Mouse (Mus musculus): ENCODE data around the gene Kif2c. TPM values are rescaled to one million over a fixed set of nuclear protein-coding genes. Genes with fewer than 3 reads are reported as not detected.
A peak's percentile ranks its signal among the peaks of the same experiment; 100 is the strongest.
"Not testable (repeated sequence)": the region's sequence is repeated elsewhere in the genome, so short reads cannot be mapped to it uniquely, and the experiment has no call there.

The Kif2c gene
- total RNA-seq, 2 experiments from 2014 or later, result not detected

DNA sequence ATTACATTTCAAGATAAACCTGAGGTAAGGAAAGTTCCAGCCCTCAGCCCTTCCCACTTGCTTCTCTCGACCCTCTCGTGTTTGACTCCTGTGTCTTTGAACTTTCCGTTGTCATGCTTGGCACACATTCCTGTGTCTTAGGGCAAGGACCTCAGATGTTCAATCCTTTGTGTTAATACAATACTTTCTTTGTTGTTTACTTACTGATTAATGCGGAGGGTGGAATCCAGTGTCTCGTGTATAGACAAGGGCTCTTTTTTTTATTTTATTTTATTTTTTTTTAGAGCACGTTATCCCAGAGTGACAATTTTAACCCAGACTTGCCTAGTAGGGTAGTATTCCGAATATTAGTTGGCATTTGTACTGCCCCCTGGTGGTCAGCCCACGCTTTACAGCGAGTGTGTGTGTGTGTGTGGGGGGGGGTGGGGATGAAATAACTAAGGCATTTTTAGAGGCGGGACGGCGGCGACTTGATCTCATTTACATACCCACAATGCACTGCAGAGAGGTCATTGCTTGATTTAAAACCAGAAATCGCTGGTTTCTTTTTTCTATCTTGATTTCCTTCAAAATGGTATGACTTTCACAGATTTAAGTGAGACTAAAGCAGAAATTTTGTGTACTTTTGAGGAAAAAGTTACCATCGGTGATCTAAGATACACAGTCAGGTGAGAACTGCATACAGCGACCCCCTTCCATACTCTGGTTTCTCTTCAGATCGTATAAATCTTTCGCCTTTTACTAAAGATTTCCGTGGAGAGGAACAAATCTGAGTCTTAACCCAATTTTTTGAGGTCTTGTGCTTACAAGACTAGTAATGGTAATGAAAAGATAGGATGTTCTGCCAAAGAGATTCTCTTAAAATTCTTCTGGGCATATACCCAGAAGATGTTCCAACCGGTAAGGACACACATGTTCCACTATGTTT is 28.0 kb upstream of the Kif2c start:
- DNase-seq, result peak; percentile 85
- H3K4me3 ChIP-seq, result peak overlapping the region; percentile 46
- intact Hi-C loops (cut with DNase I), result loop anchor here (10.0 kb wide), 1 partner anchor 206 kb away; no protein-coding TSS in a partner anchor
- H3K27ac ChIP-seq, result peak overlapping the region; percentile 84
- peak; percentile 67 for TF ChIP-seq CTCF (IDR thresholded peaks at IDR 0.05)

DNA sequence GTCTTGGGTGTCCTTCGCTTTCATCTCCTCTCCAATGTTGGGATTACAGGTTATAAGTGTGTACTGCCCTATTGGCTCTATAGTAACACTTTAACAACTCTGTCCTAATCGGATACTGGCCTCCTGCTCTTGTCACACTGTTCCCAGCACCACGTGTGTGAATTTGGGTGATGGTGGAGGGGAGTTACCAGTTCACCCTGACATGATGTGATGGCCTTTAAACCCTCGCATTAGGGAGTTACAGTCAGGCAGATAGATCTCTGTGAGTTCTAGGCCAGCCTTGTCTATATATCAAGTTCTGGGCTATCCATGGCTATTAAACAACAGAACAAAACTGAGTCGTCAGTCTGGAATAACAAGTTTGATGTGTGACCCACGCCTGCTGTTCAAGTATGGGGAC is 27.2 kb upstream of the Kif2c start:
- no peak for DNase-seq
- intact Hi-C loops (cut with DNase I), result no loop called here
- Histone ChIP-seq H3K27ac (no peak overlapping the region), H3K4me3 (no peak overlapping the region)
- TF ChIP-seq CTCF (IDR thresholded peaks at IDR 0.05), result no peak

DNA sequence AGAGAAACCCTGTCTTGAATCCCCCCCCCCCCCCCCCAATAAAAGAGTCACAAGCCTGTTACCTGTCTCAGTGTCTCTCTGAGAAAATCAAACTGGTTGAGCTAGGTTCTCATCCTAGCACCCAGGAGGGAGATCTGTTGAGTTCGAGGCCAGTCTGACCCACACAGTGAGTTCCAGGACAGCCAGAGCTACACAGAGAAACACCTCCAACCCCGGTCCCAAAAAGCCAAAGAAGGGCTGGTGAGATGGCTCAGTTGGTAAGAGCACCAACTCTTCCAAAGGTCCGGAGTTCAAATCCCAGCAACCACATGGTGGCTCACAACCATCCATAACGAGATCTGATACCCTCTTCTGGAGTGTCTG is 20.5 kb upstream of the Kif2c start:
- intact Hi-C loops (cut with DNase I), result no loop called here
- DNase-seq, result no peak
- H3K27ac ChIP-seq, result peak overlapping the region; percentile 76; the same call in 1 of the 2 replicates
- no peak overlapping the region for H3K4me3 ChIP-seq
- no peak for TF ChIP-seq CTCF (IDR thresholded peaks at IDR 0.05)

DNA sequence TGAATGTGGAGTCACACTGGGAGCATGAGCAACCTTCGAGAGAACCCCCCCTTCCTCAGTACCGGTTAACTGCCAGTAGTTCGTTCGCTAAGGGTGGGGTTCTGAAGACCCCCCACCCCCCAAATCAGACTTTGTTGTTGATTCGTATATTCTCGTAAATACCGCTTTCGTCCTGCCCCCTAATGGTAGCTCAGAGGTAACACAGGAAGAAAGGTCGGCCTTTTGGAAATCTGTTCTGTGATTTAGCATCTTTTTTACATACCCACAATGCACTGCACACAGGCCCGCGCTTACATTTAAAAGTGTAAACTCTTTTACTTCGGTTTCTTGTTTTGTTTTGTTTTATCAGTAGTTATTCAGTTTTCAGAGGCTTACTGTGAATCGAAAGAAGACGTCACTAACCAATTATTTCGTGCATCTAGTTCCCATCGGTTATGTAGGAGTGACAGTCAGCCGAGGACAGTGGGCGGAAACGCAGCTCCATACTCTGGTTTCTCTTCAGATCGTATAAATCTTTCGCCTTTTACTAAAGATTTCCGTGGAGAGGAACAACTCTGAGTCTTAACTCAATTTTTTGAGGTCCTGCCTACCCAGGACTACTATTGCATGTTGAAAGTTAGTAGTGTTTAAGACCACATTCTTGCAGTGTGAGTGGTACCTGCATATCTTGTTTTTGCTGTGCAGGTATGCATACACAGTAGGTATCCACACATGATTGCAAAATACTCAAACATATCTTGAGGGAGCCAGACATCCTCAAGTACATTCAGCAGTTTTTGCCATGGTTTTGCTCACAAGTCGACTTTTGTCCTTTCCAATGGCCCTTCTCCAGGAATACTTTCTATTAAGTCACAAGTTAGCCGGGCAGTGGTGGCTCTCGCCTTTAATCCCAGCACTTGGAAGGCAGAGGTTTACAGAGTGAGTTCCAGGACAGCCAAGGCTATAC is 19.9 kb upstream of the Kif2c start:
- H3K27ac ChIP-seq, result peak overlapping the region; percentile 76
- DNase-seq, result peak; percentile 30
- intact Hi-C loops (cut with DNase I), result no loop called here
- H3K4me3 ChIP-seq, result peak overlapping the region; percentile 56
- peak; percentile 66 for TF ChIP-seq CTCF (IDR thresholded peaks at IDR 0.05)

DNA sequence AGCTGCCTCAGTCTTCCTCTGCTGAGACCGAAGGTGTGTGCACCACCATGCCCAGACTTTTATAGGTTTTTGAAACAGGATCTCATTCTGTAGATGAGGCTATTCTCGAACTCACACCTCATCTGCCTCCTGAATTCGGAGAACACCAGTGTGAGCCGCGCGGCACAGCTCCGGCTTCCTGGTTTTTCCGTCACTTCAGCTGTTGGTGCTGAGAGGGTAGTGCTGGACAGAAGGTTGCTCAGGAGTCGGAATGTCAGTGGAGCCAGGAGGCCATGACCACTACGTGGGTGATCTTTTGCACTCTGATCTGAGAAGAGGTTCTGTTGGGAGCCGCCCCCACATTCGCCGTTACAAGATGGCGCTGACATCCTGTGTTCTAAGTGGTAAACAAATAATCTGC is 9.4 kb upstream of the Kif2c start:
- Histone ChIP-seq H3K27ac (0 out of 2 replicates have a peak overlapping the region, but pooled peaks have one; percentile 8), H3K4me3 (no peak overlapping the region)
- intact Hi-C loops (cut with DNase I), result no loop called here
- TF ChIP-seq CTCF (IDR thresholded peaks at IDR 0.05), result no peak
- no peak for DNase-seq

DNA sequence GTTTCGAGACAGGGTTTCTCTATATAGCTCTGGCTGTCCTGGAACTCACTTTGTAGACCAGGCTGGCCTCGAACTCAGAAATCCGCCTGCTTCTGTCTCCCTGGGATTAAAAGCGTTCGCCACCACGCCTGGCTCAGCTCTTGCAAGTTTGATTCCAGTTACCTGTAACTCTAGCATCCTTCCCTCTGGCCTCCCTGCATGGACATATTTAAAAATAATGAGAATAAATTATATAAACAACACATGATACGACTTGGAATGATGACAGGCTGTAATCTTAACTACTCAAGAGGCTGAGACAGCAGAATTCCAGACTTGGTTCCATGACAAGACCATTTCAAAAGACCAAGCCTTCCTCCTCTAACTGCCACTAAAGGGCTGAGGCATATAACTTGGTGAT is 8.2 kb upstream of the Kif2c start:
- Histone ChIP-seq H3K27ac (peak overlapping the region; percentile 94), H3K4me3 (no peak overlapping the region)
- no peak for DNase-seq
- intact Hi-C loops (cut with DNase I), result no loop called here
- TF ChIP-seq CTCF (IDR thresholded peaks at IDR 0.05), result no peak

DNA sequence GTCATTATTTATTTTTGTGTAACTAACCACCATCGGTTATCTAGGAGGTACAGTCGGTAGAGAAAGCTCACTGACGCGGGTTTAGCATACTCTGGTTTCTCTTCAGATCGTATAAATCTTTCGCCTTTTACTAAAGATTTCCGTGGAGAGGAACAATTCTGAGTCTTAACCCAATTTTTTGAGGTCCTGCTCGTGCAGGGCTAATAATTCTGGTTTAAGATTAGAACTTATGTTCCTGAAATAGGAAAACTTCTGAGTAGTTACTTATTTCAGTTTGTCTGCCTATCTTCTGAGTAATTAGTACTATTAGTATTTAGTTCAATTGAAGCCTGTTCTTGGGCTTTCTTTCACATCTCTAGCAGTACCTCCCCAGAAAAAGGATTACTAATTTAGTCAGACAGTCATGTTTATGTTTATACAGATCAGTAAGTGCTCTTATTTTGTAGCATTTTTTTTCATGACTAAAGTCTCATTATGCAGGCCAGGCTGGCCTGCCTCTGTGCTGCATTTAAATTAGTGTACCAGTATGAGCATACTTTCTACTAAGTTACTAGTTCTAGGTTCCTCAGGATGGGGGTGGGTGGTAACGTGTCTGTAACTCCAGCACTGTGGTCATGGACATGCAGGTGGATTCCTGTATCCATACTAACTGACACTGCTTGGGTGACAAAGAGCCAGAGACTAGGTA is 7.6 kb upstream of the Kif2c start:
- DNase-seq, result no peak
- intact Hi-C loops (cut with DNase I), result no loop called here
- peak overlapping the region; percentile 94 for H3K27ac ChIP-seq
- H3K4me3 ChIP-seq, result peak overlapping the region; percentile 79
- TF ChIP-seq CTCF (IDR thresholded peaks at IDR 0.05), result no peak

DNA sequence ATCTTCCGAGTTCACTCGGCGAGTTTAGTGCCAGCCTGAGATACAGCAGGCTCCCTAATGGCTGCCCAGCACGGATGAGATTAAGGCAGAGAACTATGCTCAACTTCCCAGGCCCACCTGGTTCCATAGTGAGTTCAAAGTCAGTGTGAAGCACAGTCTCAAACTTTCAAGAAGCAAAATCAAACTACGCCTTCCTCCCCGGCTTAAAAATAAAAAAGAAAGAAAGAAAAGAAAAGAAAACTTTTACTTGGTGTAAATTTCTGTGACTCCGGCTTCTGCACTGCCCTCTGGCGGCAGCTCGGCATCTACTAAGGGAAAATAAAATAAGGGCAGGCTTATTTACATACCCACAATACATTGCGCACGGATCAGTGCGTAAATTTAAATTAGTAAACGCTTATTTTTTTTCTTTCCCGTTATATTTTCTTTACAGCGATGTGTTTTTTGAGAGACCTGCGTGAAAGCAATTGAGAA is 7.0 kb upstream of the Kif2c start:
- intact Hi-C loops (cut with DNase I), result no loop called here
- peak; percentile 92 for TF ChIP-seq CTCF (IDR thresholded peaks at IDR 0.05)
- Histone ChIP-seq H3K27ac (peak overlapping the region; percentile 94), H3K4me3 (peak overlapping the region; percentile 79)
- peak; percentile 89 for DNase-seq

DNA sequence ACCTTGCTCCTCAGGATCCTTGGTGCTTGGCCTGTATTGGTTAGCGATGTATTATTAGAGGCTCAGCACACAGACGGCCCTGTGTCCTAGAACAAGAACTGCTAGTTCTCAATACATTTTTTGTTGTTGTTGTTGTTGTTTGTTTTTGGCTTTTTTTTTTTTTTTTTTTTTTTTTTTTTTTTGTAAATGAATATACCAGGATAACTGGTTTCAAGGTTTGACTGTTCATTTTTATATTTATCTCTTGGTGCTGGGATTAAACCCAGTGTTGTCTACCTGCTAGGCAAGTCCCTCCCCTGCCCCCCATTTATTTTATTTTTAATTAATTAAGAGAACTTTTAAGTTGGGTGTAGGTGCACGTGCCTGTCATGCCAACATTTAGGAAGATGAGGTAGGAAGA is 6.5 kb upstream of the Kif2c start:
- DNase-seq, result no peak
- Histone ChIP-seq H3K27ac (peak overlapping the region; percentile 94), H3K4me3 (peak overlapping the region; percentile 79)
- intact Hi-C loops (cut with DNase I), result no loop called here
- TF ChIP-seq CTCF (IDR thresholded peaks at IDR 0.05), result no peak

DNA sequence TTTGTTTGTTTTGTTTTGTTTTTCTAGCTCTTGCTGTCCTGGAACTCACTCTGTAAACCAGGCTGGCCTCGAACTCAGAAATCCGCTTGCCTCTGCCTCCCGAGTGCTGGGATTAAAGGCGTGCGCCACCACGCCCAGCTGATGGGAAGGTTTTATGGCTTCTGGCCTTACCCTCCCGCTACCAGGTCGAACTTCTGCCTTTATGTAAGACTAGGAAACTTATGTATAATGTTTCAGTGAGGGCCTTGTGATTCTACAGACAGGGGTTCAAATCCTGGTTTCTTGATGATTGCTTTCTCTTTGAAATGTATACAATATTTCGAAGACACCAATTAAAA is 289 bp upstream of the Kif2c start:
- DNase-seq; intact Hi-C loops (cut with DNase I): not testable (repeated sequence)
- Histone ChIP-seq H3K4me3 (peak overlapping the region; percentile 72), H3K27ac (peak overlapping the region; percentile 91)

DNA sequence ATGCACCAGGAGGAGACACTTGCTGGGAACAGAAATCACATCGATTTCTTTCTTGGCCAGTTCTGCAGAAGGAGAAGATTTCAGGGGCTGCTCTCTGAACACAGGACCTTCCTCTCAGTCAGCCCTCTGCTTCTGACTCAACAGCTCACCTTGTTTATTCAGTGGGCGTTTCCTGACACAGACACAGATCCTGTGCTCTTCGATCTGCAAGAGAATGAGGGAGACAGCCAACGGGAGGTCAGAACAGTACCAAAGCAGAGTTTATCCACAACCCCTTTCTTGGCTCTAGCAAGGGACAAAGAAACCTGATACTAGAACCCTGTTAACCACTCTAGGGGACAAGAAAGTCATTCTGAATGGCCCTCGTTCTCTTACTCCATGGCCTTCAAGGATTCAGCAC is 12.5 kb downstream of the Kif2c start:
- DNase-seq, result no peak
- intact Hi-C loops (cut with DNase I), result no loop called here
- no peak for TF ChIP-seq CTCF (IDR thresholded peaks at IDR 0.05)
- Histone ChIP-seq H3K27ac (no peak overlapping the region), H3K4me3 (no peak overlapping the region)

DNA sequence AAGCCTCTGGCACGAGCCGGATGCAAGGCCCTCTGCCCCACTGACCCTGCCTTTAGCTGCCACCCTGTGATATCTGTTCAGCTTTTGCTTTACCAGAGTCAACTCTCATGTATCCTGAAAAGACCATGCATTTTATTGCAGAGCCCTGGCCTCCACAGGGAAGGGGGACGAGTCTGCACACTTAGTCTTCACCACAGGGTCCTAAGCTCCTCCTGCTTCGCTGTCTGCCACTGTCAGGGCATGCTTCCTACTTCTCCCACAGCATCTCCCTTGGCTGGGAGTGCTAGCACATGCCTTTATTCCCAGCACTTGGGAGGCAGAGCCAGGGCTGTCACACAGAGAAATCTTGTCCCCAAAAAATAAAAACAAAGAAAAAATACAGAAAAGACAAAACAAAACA is 21.3 kb downstream of the Kif2c start:
- no peak overlapping the region for H3K4me3 ChIP-seq
- DNase-seq, result no peak
- no peak overlapping the region for H3K27ac ChIP-seq
- TF ChIP-seq CTCF (IDR thresholded peaks at IDR 0.05), result no peak
- intact Hi-C loops (cut with DNase I), result no loop called here

Measured in gastrocnemius, adult 2 months (tissue).